Comparison of ENCODE assay signal across 8 mouse cellular contexts in the genomic region with DNA sequence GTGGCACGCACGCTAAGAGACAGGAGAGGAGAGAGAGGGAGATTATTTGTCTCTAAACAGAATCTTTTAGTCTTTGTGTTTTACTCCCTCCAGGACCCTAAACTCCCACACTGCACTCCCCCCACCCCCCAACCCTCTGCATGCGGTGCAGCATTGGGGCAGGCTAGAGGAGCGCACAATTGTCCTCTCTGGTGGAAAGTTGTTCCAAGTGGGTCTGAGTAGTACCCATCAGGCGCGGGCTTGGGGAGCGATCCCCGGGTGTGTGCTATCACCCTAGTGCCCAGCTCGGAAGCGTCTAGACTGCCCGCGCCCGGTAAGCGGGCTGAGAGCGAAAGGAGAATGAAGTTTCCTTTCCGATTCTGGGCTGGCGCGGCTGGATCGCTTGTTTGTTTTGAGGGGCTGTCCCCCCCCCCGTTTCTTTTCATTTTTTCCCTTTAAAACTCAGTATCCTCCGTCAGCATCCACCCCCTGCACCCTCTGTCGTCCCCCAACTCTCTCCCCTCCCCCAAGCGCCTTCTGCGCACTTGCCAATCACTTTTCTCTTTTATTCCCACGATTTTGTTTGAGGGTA. TPM values are rescaled to one million over a fixed set of nuclear protein-coding genes. Genes with fewer than 3 reads are reported as not detected.
DNase-seq lines count a peak whose midpoint lies in the region; ATAC-seq and TF ChIP-seq lines count a peak whose summit lies in the region.

No protein-coding gene starts in this region.

- no peaks in the 10 kb centered on the region for H3K79me2 ChIP-seq in heart, adult 2 months (replicated peaks; ENCODE audit: control insufficient read depth, insufficient read depth, low read length)
- peaks cover 87% of the 10 kb centered on the region for H3K79me2 ChIP-seq in macrophage (ENCODE audit: inconsistent target)

- WGBS in heart, adult 2 months: 2% methylated on average over 25 of the region's 25 CpGs
- 1% methylated on average over 25 of the region's 25 CpGs for WGBS in kidney, embryonic 16.5 days
- 5% methylated on average over 18 of the region's 25 CpGs for WGBS in macrophage (ENCODE audit: missing documents)

- TF ChIP-seq POLR2A in heart, adult 2 months (IDR thresholded peaks at IDR 0.05; ENCODE audit: insufficient read depth, low read depth, low read length): 0 out of 2 replicates have a peak, but pooled peaks have one; percentile 8

- peak; percentile 41 to 44 for DNase-seq in lung, adult 18-20 months
- DNase-seq in lung, postnatal 25 days (ENCODE audit: low spot score): no peak
- DNase-seq in heart, adult 2 months: peak; percentile 72 to 76
- peak; percentile 27 to 39 for DNase-seq in spleen, postnatal 14 days (ENCODE audit: low spot score in 2 of 2)
- DNase-seq in urinary bladder, adult 2 months (ENCODE audit: low spot score): no peak

- no peak for TF ChIP-seq EP300 in heart, adult 2 months (IDR thresholded peaks at IDR 0.05; ENCODE audit: insufficient read depth, low read depth, low read length)

- no peak for TF ChIP-seq CTCF in heart, adult 2 months (IDR thresholded peaks at IDR 0.05)

- peak overlapping the region; percentile 95 for H3K4me3 ChIP-seq in brown adipose tissue, adult 24 weeks (ENCODE audit: insufficient read depth, low read depth, low read length)
- no peak overlapping the region; the same call in none of the 2 replicates for H3K4me3 ChIP-seq in heart, adult 2 months
- H3K4me3 ChIP-seq in kidney, embryonic 16.5 days (ENCODE audit: low read length): peak overlapping the region; percentile 81
- H3K4me3 ChIP-seq in macrophage (ENCODE audit: inconsistent target): peak overlapping the region; percentile 81

- H3K4me1 ChIP-seq in brown adipose tissue, adult 24 weeks (ENCODE audit: control insufficient read depth, insufficient read depth, insufficient read length, low read length): no peaks in the 10 kb centered on the region; the same call in 1 of the 2 replicates
- H3K4me1 ChIP-seq in heart, adult 2 months (ENCODE audit: control insufficient read depth, insufficient read depth, low read length): peaks cover 11% of the 10 kb centered on the region
- peaks cover 27% of the 10 kb centered on the region; the same call in 1 of the 2 replicates for H3K4me1 ChIP-seq in kidney, embryonic 16.5 days (ENCODE audit: insufficient read depth, low read length)

- peak overlapping the region; percentile 70 for H3K4me2 ChIP-seq in kidney, embryonic 16.5 days (replicated peaks; ENCODE audit: low read depth, low read length)

- no peaks in the 10 kb centered on the region; the same call in 1 of the 2 replicates for H3K27me3 ChIP-seq in heart, adult 2 months (ENCODE audit: control insufficient read depth, insufficient read depth, low read length)
- peaks cover 3% of the 10 kb centered on the region; the same call in 1 of the 2 replicates for H3K27me3 ChIP-seq in kidney, embryonic 16.5 days (ENCODE audit: insufficient read depth, low read length)

- peak overlapping the region; percentile 97 for H3K27ac ChIP-seq in brown adipose tissue, adult 24 weeks (replicated peaks; ENCODE audit: low read depth, low read length)
- H3K27ac ChIP-seq in heart, adult 2 months: peak overlapping the region; percentile 89
- H3K27ac ChIP-seq in kidney, embryonic 16.5 days (ENCODE audit: low read length): peak overlapping the region; percentile 97
- H3K27ac ChIP-seq in macrophage: peak overlapping the region; percentile 99

- H3K9ac ChIP-seq in heart, adult 2 months (ENCODE audit: low read depth, low read length): peak overlapping the region; percentile 86
- H3K9ac ChIP-seq in kidney, embryonic 16.5 days (replicated peaks; ENCODE audit: low read length): peak overlapping the region; percentile 96

- peaks cover 13% of the 10 kb centered on the region for H3K36me3 ChIP-seq in heart, adult 2 months (ENCODE audit: control insufficient read depth, insufficient read depth, low read length)
- H3K36me3 ChIP-seq in kidney, embryonic 16.5 days (ENCODE audit: insufficient read depth, low read length): no peaks in the 10 kb centered on the region
- 0 out of 2 replicates have a peak, but pooled peaks cover 6% of the 10 kb centered on the region for H3K36me3 ChIP-seq in macrophage (ENCODE audit: inconsistent target)

- intact Hi-C loops in heart, adult 2 months (cut with DNase I): loop anchor here (2.0 to 5.0 kb wide), 2 partner anchors 86 to 182 kb away; partner anchors contain the start of gene Gtdc1

- H3K9me3 ChIP-seq in kidney, embryonic 16.5 days (ENCODE audit: low read length): no peaks in the 10 kb centered on the region

- ATAC-seq in kidney, embryonic 16.5 days (ENCODE audit: low FRiP score, low TSS enrichment): peak; percentile 39

RNA-seq across cellular contexts. Expression of gene Zeb2, which starts 8.6 kb away (rescaled TPM):
- 51.2 and 53.0 TPM in 2 replicates for polyA plus RNA-seq in brown adipose tissue, adult 24 weeks (2012; ENCODE audit: insufficient read depth, insufficient read length, missing spikeins)
- total RNA-seq in heart, adult 2 months (2021): 10 to 100 TPM; 46.7 to 50.0 TPM
- polyA plus RNA-seq in heart, adult 2 months (2012; rRNA removed): 16.5 and 34.3 TPM in 2 replicates
- polyA plus RNA-seq in kidney, embryonic 16.5 days (2015; fragmentation: Nextera tagmentation; extraction: Ambion mirVana): 49.3 and 57.6 TPM in 2 replicates
- 1,000 to 10,000 TPM; 2,413 to 6,939 (median 3,772) TPM for total RNA-seq in macrophage (2018; cell fraction: chromatin; rRNA removed)
- 100 to 1,000 TPM; 305 to 558 (median 425) TPM for total RNA-seq in macrophage (2018; cell fraction: cytosol; rRNA removed)
- 1,000 to 10,000 TPM; 1,334 to 4,677 (median 2,196) TPM for total RNA-seq in macrophage (2018; cell fraction: nucleus; rRNA removed)
- 134 to 164 TPM (median 138 TPM) in 3 replicates for polyA plus RNA-seq in macrophage (2018)
- polyA plus RNA-seq in urinary bladder, adult 2 months (2012; rRNA removed): 20.5 and 47.1 TPM in 2 replicates

Comparison
In these comparisons a context has a peak if more than half of its experiments do, and no peak if none do; other contexts are left out.
1. DNase-seq: peak in lung, adult 18-20 months (2 of 2), heart, adult 2 months (2 of 2) and spleen, postnatal 14 days (2 of 2); none in lung, postnatal 25 days (single experiment) and urinary bladder, adult 2 months (single experiment).
2. Peak in every context shown above with its lines, with median percentiles within 50 percentile points of each other: H3K27ac ChIP-seq.